Mouse (Mus musculus) heart, embryonic 14.5 days (tissue): ENCODE results near the gene Fnip2. TPM values are rescaled to one million over a fixed set of nuclear protein-coding genes. Genes with fewer than 3 reads are reported as not detected.

ENCODE experiments used
- ATAC-seq: fragments of 200-750 bp; cut with Nextera tagmentation; 2 replicates; pipeline ENCODE4 v1.8.0; 2017; ENCODE audit warnings: low read depth, moderate TSS enrichment; ENCODE audit not compliant: insufficient number of reproducible peaks, insufficient read depth, low FRiP score
- H3K27ac ChIP-seq, 2 experiments: fragments of 200-500 bp in 1 of 2; fragments of 300-500 bp in 1 of 2; sonication (generic) in 1 of 2; replicated peaks in 1 of 2; 2 replicates each; pipeline ENCODE4 v1.5.1; 2012 to 2014; ENCODE audit warnings: low read depth in 2 of 2, low read length in 2 of 2, control low read depth in 1 of 2, mild to moderate bottlenecking in 1 of 2, mixed read lengths in 1 of 2; ENCODE audit not compliant: control insufficient read depth in 1 of 2, insufficient read depth in 1 of 2
- H3K27me3 ChIP-seq: fragments of 300-500 bp; sonication (generic); 2 replicates; pipeline ENCODE4 v1.6.1; 2014; ENCODE audit warnings: mild to moderate bottlenecking, low read length, control low read depth; ENCODE audit not compliant: control insufficient read depth, insufficient read depth
- H3K36me3 ChIP-seq: fragments of 300-500 bp; sonication (generic); 2 replicates; pipeline ENCODE4 v1.6.1; 2014; ENCODE audit warnings: mild to moderate bottlenecking, control low read depth, low read length, mixed read lengths; ENCODE audit not compliant: control insufficient read depth, insufficient read depth
- H3K4me1 ChIP-seq, 2 experiments: fragments of 200-500 bp in 1 of 2; fragments of 300-500 bp in 1 of 2; sonication (generic) in 1 of 2; 2 replicates each; pipeline ENCODE4 v1.6.1; 2012 to 2014; ENCODE audit warnings: low read length in 2 of 2, control low read depth in 1 of 2, mixed read lengths in 1 of 2; ENCODE audit not compliant: control insufficient read depth in 2 of 2, insufficient read depth in 2 of 2
- H3K4me2 ChIP-seq: fragments of 300-500 bp; sonication (generic); 2 replicates; pipeline ENCODE4 v1.6.1; 2014; ENCODE audit warnings: mild to moderate bottlenecking, low read length
- H3K4me3 ChIP-seq, 2 experiments: fragments of 200-500 bp in 1 of 2; fragments of 300-500 bp in 1 of 2; sonication (generic) in 1 of 2; 2 replicates each; pipeline ENCODE4 v1.5.1; 2012 to 2014; ENCODE audit warnings: low read length in 2 of 2, mild to moderate bottlenecking in 2 of 2, control low read depth in 1 of 2, low read depth in 1 of 2, moderate library complexity in 1 of 2; ENCODE audit not compliant: control insufficient read depth in 1 of 2, insufficient read depth in 1 of 2
- H3K9ac ChIP-seq: fragments of 300-500 bp; sonication (generic); 2 replicates; pipeline ENCODE4 v1.6.1; 2014; ENCODE audit warnings: mild to moderate bottlenecking, low read length
- H3K9me3 ChIP-seq: fragments of 300-500 bp; sonication (generic); 2 replicates; pipeline ENCODE4 v1.6.1; 2016; ENCODE audit warnings: low read length, control low read depth; ENCODE audit not compliant: control insufficient read depth
- WGBS: fragments of 180-500 bp; shearing (Covaris S2); extraction: QIAGEN DNeasy Blood & Tissue Kit; methylation state at CpG from one replicate; pipeline ENCODE4 v1.1.7; 2014; 5-methylcytosine and 5-hydroxymethylcytosine counted together
- polyA plus RNA-seq: library from polyadenylated mRNA; unstranded; fragments of >200 nt; fragmentation: Nextera tagmentation; extraction: Ambion mirVana; gene quantifications from 2 replicates; pipeline ENCODE4 v1.2.1, GENCODE M21; 2014

Gene Fnip2
- polyA plus RNA-seq, 1 experiment from 2014 or later, result 4.3 TPM

DNA sequence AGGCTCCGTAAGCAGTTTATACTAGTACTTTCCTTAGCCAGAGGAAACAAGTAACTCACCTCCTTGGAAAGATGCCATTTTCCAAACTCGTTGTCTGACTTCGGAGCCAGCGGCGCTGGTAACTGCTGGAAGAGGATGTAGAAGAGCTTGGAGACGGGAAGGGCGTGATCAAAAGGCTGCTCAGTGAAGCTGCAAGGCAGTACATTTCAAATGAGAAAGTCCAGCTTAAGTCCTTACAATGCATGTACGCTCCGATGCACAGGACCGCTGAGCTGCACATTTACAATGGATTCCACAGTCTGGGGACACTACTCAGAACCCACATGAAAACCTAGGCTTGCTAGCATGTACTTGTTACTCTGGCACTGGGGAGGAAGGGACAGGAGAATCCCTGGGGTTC is 67.3 kb downstream of the Fnip2 start:
- no peak overlapping the region for H3K4me2 ChIP-seq
- H3K27me3 ChIP-seq, result no peaks in the 10 kb centered on the region
- H3K4me3 ChIP-seq, result no peak overlapping the region
- H3K36me3 ChIP-seq, result peaks cover 35% of the 10 kb centered on the region
- ATAC-seq, result no peak
- no peaks in the 10 kb centered on the region for H3K4me1 ChIP-seq
- WGBS, result 82% methylated on average over 10 of the region's 10 CpGs
- H3K9me3 ChIP-seq, result no peaks in the 10 kb centered on the region
- H3K9ac ChIP-seq, result no peak overlapping the region
- H3K27ac ChIP-seq, result no peak overlapping the region

DNA sequence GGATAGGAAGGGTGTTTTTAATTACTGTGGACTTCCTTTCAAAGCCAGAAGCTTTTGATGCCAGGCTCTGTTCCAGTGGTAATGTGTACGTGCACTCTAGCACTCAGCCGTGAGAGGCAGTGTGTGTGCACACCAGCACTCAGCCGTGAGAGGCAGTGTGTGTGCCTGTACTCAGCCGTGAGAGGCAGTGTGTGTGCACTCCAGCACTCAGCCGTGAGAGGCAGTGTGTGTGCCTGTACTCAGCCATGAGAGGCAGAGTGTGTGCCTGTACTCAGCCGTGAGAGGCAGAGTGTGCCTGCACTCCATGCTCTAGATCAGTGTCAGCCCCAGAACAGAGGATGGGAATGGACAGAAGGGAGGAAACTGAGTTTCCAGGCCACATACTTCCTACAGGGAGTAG is 70.9 kb downstream of the Fnip2 start:
- 84% methylated on average over 6 of the region's 6 CpGs for WGBS
- no peak overlapping the region for H3K27ac ChIP-seq

DNA sequence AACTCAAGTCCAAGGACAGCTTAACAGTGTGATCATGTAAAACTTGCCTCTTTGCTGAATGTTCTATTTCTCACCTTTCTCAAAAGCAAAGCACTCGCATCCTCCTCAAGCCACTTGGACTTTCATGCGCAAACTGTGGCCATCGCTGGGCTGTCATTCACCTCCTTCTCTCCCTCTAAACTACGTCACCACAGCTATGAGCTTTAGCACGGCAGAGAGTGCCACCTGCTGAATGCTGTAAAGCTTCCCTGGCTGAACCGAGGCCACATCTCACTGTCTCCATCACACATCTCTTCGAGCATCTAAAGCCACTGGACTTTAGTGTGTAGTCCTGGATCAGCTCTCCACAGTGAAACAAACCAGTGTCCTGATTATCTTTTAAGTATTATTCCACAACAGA is 72.4 kb downstream of the Fnip2 start:
- Histone ChIP-seq H3K4me3 (no peak overlapping the region), H3K36me3 (peaks cover 46% of the 10 kb centered on the region), H3K9me3 (no peaks in the 10 kb centered on the region), H3K9ac (no peak overlapping the region), H3K4me2 (no peak overlapping the region), H3K27ac (no peak overlapping the region), H3K4me1 (no peaks in the 10 kb centered on the region), H3K27me3 (no peaks in the 10 kb centered on the region)
- ATAC-seq, result no peak
- 72% methylated on average over 7 of the region's 7 CpGs for WGBS

More for the DNA sequence above, 70.9 kb downstream of the Fnip2 start:
- no peak overlapping the region for H3K4me3 ChIP-seq
- no peak for ATAC-seq
- H3K4me1 ChIP-seq, result no peaks in the 10 kb centered on the region
- H3K4me2 ChIP-seq, result no peak overlapping the region
- H3K9me3 ChIP-seq, result no peaks in the 10 kb centered on the region
- no peak overlapping the region for H3K9ac ChIP-seq
- peaks cover 43% of the 10 kb centered on the region for H3K36me3 ChIP-seq
- no peaks in the 10 kb centered on the region for H3K27me3 ChIP-seq

DNA sequence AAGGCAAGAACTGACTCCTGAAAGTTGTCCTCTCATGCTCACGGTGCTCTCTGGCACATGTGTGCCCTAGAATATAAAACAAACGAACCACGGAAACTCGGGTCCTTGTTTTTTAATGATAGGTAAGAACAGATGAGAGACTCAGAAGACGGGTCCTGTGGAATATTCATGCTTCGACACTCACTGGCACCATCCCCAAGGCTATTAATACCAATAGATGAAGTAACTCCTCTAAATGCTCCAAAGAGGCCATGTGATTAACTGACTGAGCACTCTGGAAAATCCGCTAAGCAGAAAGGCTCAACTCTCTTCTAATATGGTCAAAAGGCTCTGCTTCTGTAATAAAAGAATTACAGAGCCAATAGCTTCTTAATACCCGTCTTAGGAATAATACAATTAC is 73.6 kb downstream of the Fnip2 start:
- Histone ChIP-seq H3K27ac (no peak overlapping the region), H3K4me1 (no peaks in the 10 kb centered on the region), H3K9me3 (no peaks in the 10 kb centered on the region), H3K27me3 (no peaks in the 10 kb centered on the region), H3K4me2 (no peak overlapping the region), H3K4me3 (no peak overlapping the region), H3K9ac (no peak overlapping the region), H3K36me3 (peaks cover 42% of the 10 kb centered on the region)
- no peak for ATAC-seq
- WGBS, result 66% methylated on average over 8 of the region's 8 CpGs

DNA sequence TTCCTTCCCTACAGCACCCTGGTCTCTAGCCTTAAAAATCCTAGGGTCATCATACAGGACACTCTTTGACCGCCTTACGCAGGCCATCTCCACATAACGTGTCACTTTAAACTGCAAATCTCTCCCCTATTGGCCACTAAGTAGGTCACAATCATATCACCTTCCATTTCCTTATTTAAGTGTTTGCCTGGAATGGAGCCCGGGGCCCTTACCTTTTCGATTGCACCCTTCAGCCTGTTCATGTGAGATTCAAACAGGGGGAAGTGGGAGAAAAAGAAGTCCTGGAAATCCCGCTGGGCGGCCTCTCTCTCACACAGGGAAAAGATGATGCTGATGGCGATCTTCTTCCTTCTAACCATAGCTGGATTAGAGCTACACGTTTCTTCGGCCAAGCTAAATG is 74.5 kb downstream of the Fnip2 start:
- H3K9me3 ChIP-seq, result no peaks in the 10 kb centered on the region
- no peaks in the 10 kb centered on the region for H3K4me1 ChIP-seq
- no peaks in the 10 kb centered on the region for H3K27me3 ChIP-seq
- ATAC-seq, result no peak
- no peak overlapping the region for H3K27ac ChIP-seq
- H3K4me2 ChIP-seq, result no peak overlapping the region
- H3K36me3 ChIP-seq, result peaks cover 45% of the 10 kb centered on the region
- WGBS, result 90% methylated on average over 10 of the region's 10 CpGs
- H3K9ac ChIP-seq, result no peak overlapping the region
- no peak overlapping the region for H3K4me3 ChIP-seq

DNA sequence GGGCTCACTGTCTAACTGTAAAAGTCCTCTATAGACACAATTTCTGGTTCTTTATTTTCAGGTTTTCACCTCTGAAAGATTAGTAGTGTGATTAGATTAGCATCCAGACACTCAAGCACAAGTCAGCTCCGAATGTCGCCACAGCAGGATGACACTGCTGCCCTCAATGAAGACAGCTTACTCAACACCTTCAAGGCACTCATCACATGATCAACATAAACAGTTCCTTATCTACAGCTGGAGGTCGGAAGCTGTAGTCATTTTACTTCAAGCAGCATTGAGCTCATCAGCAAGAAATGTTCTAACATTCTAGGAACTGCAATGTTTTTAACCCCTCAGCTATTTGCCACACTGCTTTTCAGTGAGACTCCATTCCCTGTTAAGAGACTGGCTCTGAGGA is 76.0 kb downstream of the Fnip2 start:
- WGBS, result 27% methylated on average over 3 of the region's 3 CpGs
- peaks cover 50% of the 10 kb centered on the region for H3K36me3 ChIP-seq

DNA sequence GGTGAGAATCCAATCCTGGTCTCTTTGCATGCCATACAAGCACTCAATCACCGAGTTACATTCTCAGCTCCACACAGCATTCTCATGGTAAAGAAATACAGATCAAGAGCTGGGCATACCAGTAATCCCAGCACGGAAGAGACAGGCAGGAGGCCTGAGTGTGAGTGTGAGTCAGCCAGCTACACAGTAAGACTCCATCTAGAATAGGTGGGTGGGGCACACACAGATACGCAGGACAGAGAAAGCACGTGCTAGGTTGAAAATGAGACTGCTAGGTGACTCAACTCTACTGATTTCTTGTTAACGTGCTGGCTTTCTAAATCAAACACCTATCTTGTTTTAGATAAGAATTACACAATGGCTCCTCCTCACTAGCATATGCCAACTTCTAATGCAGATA is 77.5 kb downstream of the Fnip2 start:
- ATAC-seq, result no peak
- H3K4me2 ChIP-seq, result no peak overlapping the region
- no peaks in the 10 kb centered on the region for H3K4me1 ChIP-seq
- peaks cover 55% of the 10 kb centered on the region for H3K36me3 ChIP-seq
- H3K27me3 ChIP-seq, result no peaks in the 10 kb centered on the region
- no peak overlapping the region for H3K27ac ChIP-seq
- H3K4me3 ChIP-seq, result no peak overlapping the region
- H3K9me3 ChIP-seq, result no peaks in the 10 kb centered on the region
- H3K9ac ChIP-seq, result no peak overlapping the region
- 81% methylated on average over 5 of the region's 5 CpGs for WGBS

More for the DNA sequence above, 76.0 kb downstream of the Fnip2 start:
- no peak overlapping the region for H3K4me3 ChIP-seq
- H3K27ac ChIP-seq, result no peak overlapping the region
- H3K9me3 ChIP-seq, result no peaks in the 10 kb centered on the region
- ATAC-seq, result no peak
- H3K4me1 ChIP-seq, result no peaks in the 10 kb centered on the region
- no peaks in the 10 kb centered on the region for H3K27me3 ChIP-seq
- H3K4me2 ChIP-seq, result no peak overlapping the region
- H3K9ac ChIP-seq, result no peak overlapping the region

DNA sequence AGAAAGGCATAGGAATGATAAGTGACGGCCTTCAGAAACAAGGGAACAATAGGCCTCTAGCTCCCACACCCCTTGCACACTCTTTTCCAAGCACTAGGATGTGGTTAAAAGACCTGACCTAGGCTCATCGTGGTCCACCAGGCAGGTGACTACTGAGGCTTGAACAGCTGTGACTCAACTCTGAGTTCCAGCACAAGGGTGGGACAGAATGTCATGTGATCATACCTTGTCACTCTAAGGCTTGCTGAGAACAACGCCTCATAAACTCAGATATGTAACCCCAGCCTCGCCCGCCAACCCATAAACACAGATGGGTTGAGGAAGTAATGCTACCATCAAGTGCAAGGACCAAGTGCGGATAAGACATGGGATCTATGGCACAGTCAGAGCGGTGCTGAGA is 79.6 kb downstream of the Fnip2 start:
- Histone ChIP-seq H3K4me2 (no peak overlapping the region), H3K36me3 (peaks cover 50% of the 10 kb centered on the region), H3K9ac (no peak overlapping the region), H3K27ac (no peak overlapping the region), H3K27me3 (no peaks in the 10 kb centered on the region), H3K4me1 (no peaks in the 10 kb centered on the region), H3K9me3 (peaks cover 7% of the 10 kb centered on the region), H3K4me3 (no peak overlapping the region)
- ATAC-seq, result no peak
- 93% methylated on average over 7 of the region's 7 CpGs for WGBS
